Mouse (Mus musculus): Measurements from ENCODE around the gene Paqr4. TPM values are rescaled to one million over a fixed set of nuclear protein-coding genes. Genes with fewer than 3 reads are reported as not detected.

Paqr4 gene
- polyA plus RNA-seq, 1 experiment from 2014 or later, result 25.4 TPM

- Histone ChIP-seq H3K4me3 (replicated peaks; ENCODE audit: low read length) (no peak overlapping the region), H3K9ac (ENCODE audit: low read length) (no peak overlapping the region), H3K27me3 (ENCODE audit: control insufficient read depth, insufficient read depth, low read length) (no peaks in the 10 kb centered on the region), H3K4me1 (ENCODE audit: control insufficient read depth, insufficient read depth, low read length) (no peaks in the 10 kb centered on the region), H3K36me3 (ENCODE audit: control insufficient read depth, insufficient read depth, low read length) (0 out of 2 replicates have a peak, but pooled peaks cover 13% of the 10 kb centered on the region), H3K4me2 (ENCODE audit: low read depth, low read length) (no peak overlapping the region), H3K27ac (ENCODE audit: low read length) (no peak overlapping the region), H3K9me3 (replicated peaks; ENCODE audit: control insufficient read depth, low read length) (no peaks in the 10 kb centered on the region)
- no peak for ATAC-seq (ENCODE audit: insufficient read depth, low FRiP score)
- 88% methylated on average over 8 of the region's 8 CpGs for WGBS
Observed at GRCm38 (mm10) chr17:23758801-23759200, 18.1 kb upstream of the Paqr4 start.

- 92% methylated on average over 9 of the region's 9 CpGs for WGBS
- Histone ChIP-seq H3K4me1 (ENCODE audit: control insufficient read depth, insufficient read depth, low read length) (no peaks in the 10 kb centered on the region), H3K4me3 (replicated peaks; ENCODE audit: low read length) (no peak overlapping the region), H3K9ac (ENCODE audit: low read length) (no peak overlapping the region), H3K4me2 (ENCODE audit: low read depth, low read length) (no peak overlapping the region), H3K9me3 (replicated peaks; ENCODE audit: control insufficient read depth, low read length) (no peaks in the 10 kb centered on the region), H3K36me3 (ENCODE audit: control insufficient read depth, insufficient read depth, low read length) (peaks cover 15% of the 10 kb centered on the region; the same call in 1 of the 2 replicates), H3K27ac (ENCODE audit: low read length) (no peak overlapping the region), H3K27me3 (ENCODE audit: control insufficient read depth, insufficient read depth, low read length) (no peaks in the 10 kb centered on the region)
- no peak for ATAC-seq (ENCODE audit: insufficient read depth, low FRiP score)
Observed at GRCm38 (mm10) chr17:23757581-23757980, 16.9 kb upstream of the Paqr4 start.

- ATAC-seq (ENCODE audit: insufficient read depth, low FRiP score), result 0 out of 2 replicates have a peak, but pooled peaks have one; percentile 37
- no peak overlapping the region for H3K4me3 ChIP-seq (replicated peaks; ENCODE audit: low read length)
Observed at GRCm38 (mm10) chr17:23755689-23756088, 15.0 kb upstream of the Paqr4 start.

GRCm38 (mm10) chr17:23749400-23750191 lies 8.9 kb upstream of the Paqr4 start:
- peaks cover 18% of the 10 kb centered on the region for H3K4me1 ChIP-seq (ENCODE audit: control insufficient read depth, insufficient read depth, low read length)
- H3K27ac ChIP-seq (ENCODE audit: low read length), result no peak overlapping the region
- H3K4me2 ChIP-seq (ENCODE audit: low read depth, low read length), result peak overlapping the region; percentile 47
- H3K9me3 ChIP-seq (replicated peaks; ENCODE audit: control insufficient read depth, low read length), result no peaks in the 10 kb centered on the region
- H3K36me3 ChIP-seq (ENCODE audit: control insufficient read depth, insufficient read depth, low read length), result peaks cover 11% of the 10 kb centered on the region; the same call in 1 of the 2 replicates
- peak overlapping the region; percentile 24 for H3K4me3 ChIP-seq (replicated peaks; ENCODE audit: low read length)
- peak overlapping the region; percentile 8; the same call in 1 of the 2 replicates for H3K9ac ChIP-seq (ENCODE audit: low read length)
- no peak for ATAC-seq (ENCODE audit: insufficient read depth, low FRiP score)
- peaks cover 27% of the 10 kb centered on the region for H3K27me3 ChIP-seq (ENCODE audit: control insufficient read depth, insufficient read depth, low read length)
- 77% methylated on average over 11 of the region's 11 CpGs for WGBS

More at GRCm38 (mm10) chr17:23755689-23756088, 15.0 kb upstream of the Paqr4 start:
- no peaks in the 10 kb centered on the region for H3K27me3 ChIP-seq (ENCODE audit: control insufficient read depth, insufficient read depth, low read length)
- H3K36me3 ChIP-seq (ENCODE audit: control insufficient read depth, insufficient read depth, low read length), result peaks cover 24% of the 10 kb centered on the region; the same call in 1 of the 2 replicates
- H3K4me1 ChIP-seq (ENCODE audit: control insufficient read depth, insufficient read depth, low read length), result no peaks in the 10 kb centered on the region
- H3K27ac ChIP-seq (ENCODE audit: low read length), result no peak overlapping the region
- no peak overlapping the region for H3K9ac ChIP-seq (ENCODE audit: low read length)
- 85% methylated on average over 13 of the region's 13 CpGs for WGBS
- H3K4me2 ChIP-seq (ENCODE audit: low read depth, low read length), result no peak overlapping the region
- H3K9me3 ChIP-seq (replicated peaks; ENCODE audit: control insufficient read depth, low read length), result no peaks in the 10 kb centered on the region

- peak overlapping the region; percentile 8; the same call in 1 of the 2 replicates for H3K9ac ChIP-seq (ENCODE audit: low read length)
- ATAC-seq (ENCODE audit: insufficient read depth, low FRiP score), result peak; percentile 41; the same call in 1 of the 2 replicates
- H3K27me3 ChIP-seq (ENCODE audit: control insufficient read depth, insufficient read depth, low read length), result peaks cover 34% of the 10 kb centered on the region
- peaks cover 11% of the 10 kb centered on the region; the same call in 1 of the 2 replicates for H3K36me3 ChIP-seq (ENCODE audit: control insufficient read depth, insufficient read depth, low read length)
- peaks cover 21% of the 10 kb centered on the region for H3K4me1 ChIP-seq (ENCODE audit: control insufficient read depth, insufficient read depth, low read length)
- H3K9me3 ChIP-seq (replicated peaks; ENCODE audit: control insufficient read depth, low read length), result no peaks in the 10 kb centered on the region
- WGBS, result 30% methylated on average over 10 of the region's 10 CpGs
- H3K27ac ChIP-seq (ENCODE audit: low read length), result no peak overlapping the region
- H3K4me2 ChIP-seq (ENCODE audit: low read depth, low read length), result peak overlapping the region; percentile 47
- peak overlapping the region; percentile 24 for H3K4me3 ChIP-seq (replicated peaks; ENCODE audit: low read length)
Observed at GRCm38 (mm10) chr17:23748631-23749391, 8.1 kb upstream of the Paqr4 start.

GRCm38 (mm10) chr17:23748026-23748425 lies 7.4 kb upstream of the Paqr4 start:
- 21% methylated on average over 6 of the region's 6 CpGs for WGBS
- Histone ChIP-seq H3K36me3 (ENCODE audit: control insufficient read depth, insufficient read depth, low read length) (peaks cover 11% of the 10 kb centered on the region; the same call in 1 of the 2 replicates), H3K9me3 (replicated peaks; ENCODE audit: control insufficient read depth, low read length) (no peaks in the 10 kb centered on the region), H3K4me3 (replicated peaks; ENCODE audit: low read length) (no peak overlapping the region), H3K27me3 (ENCODE audit: control insufficient read depth, insufficient read depth, low read length) (peaks cover 42% of the 10 kb centered on the region), H3K9ac (ENCODE audit: low read length) (no peak overlapping the region), H3K4me1 (ENCODE audit: control insufficient read depth, insufficient read depth, low read length) (peaks cover 21% of the 10 kb centered on the region), H3K4me2 (ENCODE audit: low read depth, low read length) (no peak overlapping the region), H3K27ac (ENCODE audit: low read length) (no peak overlapping the region)
- ATAC-seq (ENCODE audit: insufficient read depth, low FRiP score), result no peak

- peaks cover 8% of the 10 kb centered on the region; the same call in 1 of the 2 replicates for H3K36me3 ChIP-seq (ENCODE audit: control insufficient read depth, insufficient read depth, low read length)
- H3K27me3 ChIP-seq (ENCODE audit: control insufficient read depth, insufficient read depth, low read length), result peaks cover 48% of the 10 kb centered on the region
- ATAC-seq (ENCODE audit: insufficient read depth, low FRiP score), result no peak
- no peak overlapping the region for H3K27ac ChIP-seq (ENCODE audit: low read length)
- no peaks in the 10 kb centered on the region for H3K9me3 ChIP-seq (replicated peaks; ENCODE audit: control insufficient read depth, low read length)
- H3K4me3 ChIP-seq (replicated peaks; ENCODE audit: low read length), result no peak overlapping the region
- H3K9ac ChIP-seq (ENCODE audit: low read length), result no peak overlapping the region
- H3K4me2 ChIP-seq (ENCODE audit: low read depth, low read length), result no peak overlapping the region
- 76% methylated on average over 3 of the region's 3 CpGs for WGBS
- peaks cover 22% of the 10 kb centered on the region for H3K4me1 ChIP-seq (ENCODE audit: control insufficient read depth, insufficient read depth, low read length)
Observed at GRCm38 (mm10) chr17:23747471-23747870, 6.8 kb upstream of the Paqr4 start.

GRCm38 (mm10) chr17:23746767-23747166 lies 6.1 kb upstream of the Paqr4 start:
- no peak overlapping the region for H3K9ac ChIP-seq (ENCODE audit: low read length)
- 79% methylated on average over 3 of the region's 3 CpGs for WGBS
- peaks cover 27% of the 10 kb centered on the region for H3K4me1 ChIP-seq (ENCODE audit: control insufficient read depth, insufficient read depth, low read length)
- H3K27me3 ChIP-seq (ENCODE audit: control insufficient read depth, insufficient read depth, low read length), result peaks cover 55% of the 10 kb centered on the region
- no peak overlapping the region for H3K27ac ChIP-seq (ENCODE audit: low read length)
- 0 out of 2 replicates have a peak, but pooled peaks cover 4% of the 10 kb centered on the region for H3K36me3 ChIP-seq (ENCODE audit: control insufficient read depth, insufficient read depth, low read length)
- no peak overlapping the region for H3K4me3 ChIP-seq (replicated peaks; ENCODE audit: low read length)
- H3K4me2 ChIP-seq (ENCODE audit: low read depth, low read length), result no peak overlapping the region
- no peaks in the 10 kb centered on the region for H3K9me3 ChIP-seq (replicated peaks; ENCODE audit: control insufficient read depth, low read length)
- ATAC-seq (ENCODE audit: insufficient read depth, low FRiP score), result no peak

- H3K27me3 ChIP-seq (ENCODE audit: control insufficient read depth, insufficient read depth, low read length), result peaks cover 59% of the 10 kb centered on the region
Observed at GRCm38 (mm10) chr17:23746311-23746710, 5.6 kb upstream of the Paqr4 start.

More at GRCm38 (mm10) chr17:23746311-23746710, 5.6 kb upstream of the Paqr4 start:
- WGBS, result 7% methylated on average over 12 of the region's 12 CpGs
- Histone ChIP-seq H3K27ac (ENCODE audit: low read length) (no peak overlapping the region), H3K36me3 (ENCODE audit: control insufficient read depth, insufficient read depth, low read length) (no peaks in the 10 kb centered on the region), H3K4me3 (replicated peaks; ENCODE audit: low read length) (no peak overlapping the region), H3K4me1 (ENCODE audit: control insufficient read depth, insufficient read depth, low read length) (peaks cover 27% of the 10 kb centered on the region), H3K9ac (ENCODE audit: low read length) (0 out of 2 replicates have a peak overlapping the region, but pooled peaks have one; percentile 55), H3K4me2 (ENCODE audit: low read depth, low read length) (peak overlapping the region; percentile 59), H3K9me3 (replicated peaks; ENCODE audit: control insufficient read depth, low read length) (no peaks in the 10 kb centered on the region)
- no peak for ATAC-seq (ENCODE audit: insufficient read depth, low FRiP score)
